Mouse (Mus musculus): ENCODE results near the gene Moxd2.

Gene Moxd2

GRCm38 (mm10) chr6:40887394-40887793 lies at the start of gene Moxd2:
TSS of gene Moxd2 (minus strand) at chr6:40887494.
- DNase-seq (ENCODE audit: extremely low read depth, low read depth) = no peak

GRCm38 (mm10) chr6:40919954-40920353 lies 32.7 kb upstream of the Moxd2 start:
- no peak for DNase-seq (ENCODE audit: extremely low read depth, low read depth)

- no peak for DNase-seq (ENCODE audit: extremely low read depth, low read depth)
These were observed 13.0 kb upstream of the Moxd2 start, which contains the start of gene Prss58 for GRCm38 (mm10) chr6:40900287-40900686. TSS of gene Prss58 (minus strand) at chr6:40900387.

GRCm38 (mm10) chr6:40894716-40895115 lies 7.4 kb upstream of the Moxd2 start:
- no peak for DNase-seq (ENCODE audit: extremely low read depth, low read depth)

- no peak for DNase-seq (ENCODE audit: extremely low read depth, low read depth)
These were observed 6.3 kb upstream of the Moxd2 start for GRCm38 (mm10) chr6:40893577-40893976.

DNA sequence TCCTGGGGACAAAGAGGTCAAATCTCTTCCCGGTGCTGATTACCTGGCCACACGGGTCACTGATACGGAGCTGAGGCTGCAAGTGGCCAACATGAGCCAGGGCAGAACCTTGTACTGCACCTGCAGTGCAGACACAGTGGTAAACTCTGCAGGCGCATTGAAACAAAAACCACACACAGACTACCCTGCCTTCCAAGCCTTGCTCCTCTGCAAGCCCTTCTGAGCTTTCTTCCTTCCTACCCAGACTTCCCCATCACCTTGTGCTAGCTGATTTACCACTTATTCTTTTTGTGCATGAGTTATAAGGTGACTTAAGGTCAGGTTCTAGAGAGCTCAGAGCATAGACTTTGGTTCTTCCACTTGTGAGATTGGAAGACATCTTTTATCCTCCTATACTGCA lies 4.5 kb upstream of the Moxd2 start:
- DNase-seq (ENCODE audit: extremely low read depth, low read depth) = no peak

GRCm38 (mm10) chr6:40890973-40891372 lies 3.7 kb upstream of the Moxd2 start:
- DNase-seq (ENCODE audit: extremely low read depth, low read depth) = peak; percentile 19

DNA sequence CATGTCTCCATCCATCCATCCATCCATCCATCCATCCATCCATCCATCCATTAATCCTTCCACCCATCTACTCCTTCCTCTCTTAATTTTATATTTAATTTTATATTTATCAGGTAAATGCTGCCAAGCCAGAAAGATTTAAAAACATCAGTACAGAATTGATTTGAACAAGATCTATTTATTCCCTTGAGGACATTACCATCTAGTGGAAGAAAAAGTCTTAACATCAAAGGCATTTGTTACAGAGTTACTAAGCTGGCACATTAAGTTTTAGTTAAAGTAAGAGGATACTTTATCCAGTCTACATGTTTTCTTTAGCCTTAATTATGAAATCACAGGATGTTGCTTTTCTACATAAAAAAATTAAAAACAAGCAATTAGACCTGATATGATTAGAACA lies 42.0 kb downstream of the Moxd2 start:
- no peak for DNase-seq (ENCODE audit: extremely low read depth, low read depth)

Measured in MEL-GATA-1-ER (cell line).